Mouse (Mus musculus): ENCODE results near the gene Fgfr2. TPM values are rescaled to one million over a fixed set of nuclear protein-coding genes. Genes with fewer than 3 reads are reported as not detected.

Gene Fgfr2
- polyA plus RNA-seq, 1 experiment from 2014 or later: 67.0 TPM

- 74% methylated on average over 6 of the region's 6 CpGs for WGBS
- no peak for ATAC-seq
- Histone ChIP-seq H3K4me1 (replicated peaks) (no peaks in the 10 kb centered on the region), H3K27me3 (replicated peaks) (no peaks in the 10 kb centered on the region), H3K4me3 (replicated peaks) (no peak overlapping the region), H3K9me3 (no peaks in the 10 kb centered on the region), H3K27ac (no peak overlapping the region), H3K36me3 (no peaks in the 10 kb centered on the region), H3K9ac (no peak overlapping the region), H3K4me2 (replicated peaks) (no peak overlapping the region)
These were observed 1097.6 kb downstream of the Fgfr2 start for GRCm38 (mm10) chr7:132025591-132025990.

- Histone ChIP-seq H3K9me3 (no peaks in the 10 kb centered on the region), H3K27me3 (replicated peaks) (no peaks in the 10 kb centered on the region), H3K4me2 (replicated peaks) (no peak overlapping the region), H3K9ac (no peak overlapping the region), H3K27ac (no peak overlapping the region), H3K36me3 (no peaks in the 10 kb centered on the region), H3K4me3 (replicated peaks) (no peak overlapping the region), H3K4me1 (replicated peaks) (no peaks in the 10 kb centered on the region)
- ATAC-seq: peak; percentile 75; the same call in 1 of the 2 replicates
- WGBS: 44% methylated on average over 3 of the region's 3 CpGs
These were observed 1107.2 kb downstream of the Fgfr2 start for GRCm38 (mm10) chr7:132015933-132016332.

GRCm38 (mm10) chr7:132015193-132015592 lies 1108.0 kb downstream of the Fgfr2 start:
- Histone ChIP-seq H3K36me3 (no peaks in the 10 kb centered on the region), H3K4me2 (replicated peaks) (no peak overlapping the region), H3K4me1 (replicated peaks) (no peaks in the 10 kb centered on the region), H3K4me3 (replicated peaks) (no peak overlapping the region), H3K9me3 (no peaks in the 10 kb centered on the region), H3K27ac (no peak overlapping the region), H3K27me3 (replicated peaks) (no peaks in the 10 kb centered on the region), H3K9ac (no peak overlapping the region)
- WGBS: 15% methylated on average over 3 of the region's 3 CpGs
- no peak for ATAC-seq

GRCm38 (mm10) chr7:132013970-132014369 lies 1109.2 kb downstream of the Fgfr2 start:
- Histone ChIP-seq H3K4me3 (replicated peaks) (no peak overlapping the region), H3K9ac (no peak overlapping the region), H3K4me1 (replicated peaks) (no peaks in the 10 kb centered on the region), H3K9me3 (no peaks in the 10 kb centered on the region), H3K36me3 (no peaks in the 10 kb centered on the region), H3K27me3 (replicated peaks) (no peaks in the 10 kb centered on the region), H3K27ac (no peak overlapping the region), H3K4me2 (replicated peaks) (no peak overlapping the region)
- ATAC-seq: no peak
- WGBS: 80% methylated on average over 5 of the region's 5 CpGs

- ATAC-seq: no peak
- Histone ChIP-seq H3K27me3 (replicated peaks) (no peaks in the 10 kb centered on the region), H3K9ac (no peak overlapping the region), H3K4me3 (replicated peaks) (no peak overlapping the region), H3K4me1 (replicated peaks) (no peaks in the 10 kb centered on the region), H3K36me3 (no peaks in the 10 kb centered on the region), H3K4me2 (replicated peaks) (no peak overlapping the region), H3K27ac (no peak overlapping the region), H3K9me3 (no peaks in the 10 kb centered on the region)
- 36% methylated on average over 1 of the region's 1 CpGs for WGBS
These were observed 1110.0 kb downstream of the Fgfr2 start for GRCm38 (mm10) chr7:132012969-132013679.

GRCm38 (mm10) chr7:132009002-132009401 lies 1114.1 kb downstream of the Fgfr2 start:
- Histone ChIP-seq H3K27me3 (replicated peaks) (no peaks in the 10 kb centered on the region), H3K9ac (no peak overlapping the region), H3K27ac (no peak overlapping the region), H3K4me3 (replicated peaks) (no peak overlapping the region), H3K36me3 (no peaks in the 10 kb centered on the region), H3K9me3 (no peaks in the 10 kb centered on the region), H3K4me2 (replicated peaks) (no peak overlapping the region), H3K4me1 (replicated peaks) (no peaks in the 10 kb centered on the region)
- WGBS: 73% methylated on average over 7 of the region's 7 CpGs
- ATAC-seq: no peak

GRCm38 (mm10) chr7:132005996-132006696 lies 1117.0 kb downstream of the Fgfr2 start:
- Histone ChIP-seq H3K4me3 (replicated peaks) (no peak overlapping the region), H3K9me3 (no peaks in the 10 kb centered on the region), H3K9ac (no peak overlapping the region), H3K4me1 (replicated peaks) (no peaks in the 10 kb centered on the region), H3K27me3 (replicated peaks) (no peaks in the 10 kb centered on the region), H3K36me3 (no peaks in the 10 kb centered on the region), H3K4me2 (replicated peaks) (no peak overlapping the region), H3K27ac (no peak overlapping the region)
- WGBS: 69% methylated on average over 14 of the region's 14 CpGs
- ATAC-seq: no peak

GRCm38 (mm10) chr7:131992873-131993272 lies 1130.3 kb downstream of the Fgfr2 start:
- Histone ChIP-seq H3K36me3 (no peaks in the 10 kb centered on the region), H3K27ac (no peak overlapping the region), H3K9me3 (no peaks in the 10 kb centered on the region), H3K4me2 (replicated peaks) (no peak overlapping the region), H3K4me3 (replicated peaks) (no peak overlapping the region), H3K4me1 (replicated peaks) (no peaks in the 10 kb centered on the region), H3K27me3 (replicated peaks) (no peaks in the 10 kb centered on the region), H3K9ac (no peak overlapping the region)
- 62% methylated on average over 3 of the region's 3 CpGs for WGBS
- ATAC-seq: no peak

- Histone ChIP-seq H3K9ac (no peak overlapping the region), H3K27me3 (replicated peaks) (no peaks in the 10 kb centered on the region), H3K4me2 (replicated peaks) (no peak overlapping the region), H3K4me1 (replicated peaks) (no peaks in the 10 kb centered on the region), H3K27ac (no peak overlapping the region), H3K4me3 (replicated peaks) (no peak overlapping the region), H3K36me3 (no peaks in the 10 kb centered on the region), H3K9me3 (no peaks in the 10 kb centered on the region)
- 47% methylated on average over 1 of the region's 1 CpGs for WGBS
- ATAC-seq: no peak
These were observed 1130.9 kb downstream of the Fgfr2 start for GRCm38 (mm10) chr7:131992226-131992625.

- Histone ChIP-seq H3K9ac (no peak overlapping the region), H3K27me3 (replicated peaks) (no peaks in the 10 kb centered on the region), H3K4me1 (replicated peaks) (no peaks in the 10 kb centered on the region), H3K4me3 (replicated peaks) (no peak overlapping the region), H3K9me3 (no peaks in the 10 kb centered on the region), H3K36me3 (no peaks in the 10 kb centered on the region), H3K27ac (no peak overlapping the region), H3K4me2 (replicated peaks) (no peak overlapping the region)
- WGBS: 24% methylated on average over 6 of the region's 6 CpGs
- no peak for ATAC-seq
These were observed 1134.1 kb downstream of the Fgfr2 start for GRCm38 (mm10) chr7:131989056-131989455.

GRCm38 (mm10) chr7:131978609-131979008 lies 1144.5 kb downstream of the Fgfr2 start:
- Histone ChIP-seq H3K27ac (no peak overlapping the region), H3K36me3 (no peaks in the 10 kb centered on the region), H3K4me3 (replicated peaks) (no peak overlapping the region), H3K9me3 (no peaks in the 10 kb centered on the region), H3K4me1 (replicated peaks) (no peaks in the 10 kb centered on the region), H3K4me2 (replicated peaks) (no peak overlapping the region), H3K27me3 (replicated peaks) (no peaks in the 10 kb centered on the region; the same call in 1 of the 2 replicates), H3K9ac (no peak overlapping the region)
- WGBS: 69% methylated on average over 11 of the region's 11 CpGs
- no peak for ATAC-seq

GRCm38 (mm10) chr7:131975867-131976266 lies 1147.3 kb downstream of the Fgfr2 start:
- no peaks in the 10 kb centered on the region for H3K36me3 ChIP-seq
- no peaks in the 10 kb centered on the region for H3K9me3 ChIP-seq
- H3K4me2 ChIP-seq (replicated peaks): no peak overlapping the region
- H3K27me3 ChIP-seq (replicated peaks): no peaks in the 10 kb centered on the region; the same call in 1 of the 2 replicates
- H3K9ac ChIP-seq: no peak overlapping the region
- no peak overlapping the region for H3K27ac ChIP-seq
- no peak overlapping the region for H3K4me3 ChIP-seq (replicated peaks)
- no peak for ATAC-seq
- H3K4me1 ChIP-seq (replicated peaks): no peaks in the 10 kb centered on the region
- WGBS: 71% methylated on average over 6 of the region's 6 CpGs

GRCm38 (mm10) chr7:131970255-131970654 lies 1152.9 kb downstream of the Fgfr2 start:
- 50% methylated on average over 3 of the region's 3 CpGs for WGBS
- Histone ChIP-seq H3K27ac (no peak overlapping the region), H3K9ac (no peak overlapping the region), H3K4me2 (replicated peaks) (no peak overlapping the region), H3K27me3 (replicated peaks) (peaks cover 35% of the 10 kb centered on the region), H3K9me3 (no peaks in the 10 kb centered on the region), H3K4me3 (replicated peaks) (no peak overlapping the region), H3K36me3 (no peaks in the 10 kb centered on the region), H3K4me1 (replicated peaks) (0 out of 2 replicates have a peak, but pooled peaks cover 2% of the 10 kb centered on the region)
- ATAC-seq: no peak
